Mouse (Mus musculus): ENCODE results near the gene Vmn1r3.
"Not testable (repeated sequence)": the region's sequence is repeated elsewhere in the genome, so short reads cannot be mapped to it uniquely, and the experiment has no call there.

Vmn1r3 gene

GRCm38 (mm10) chr4:3185258-3185657, at the start of gene Vmn1r3:
Vmn1r3 (minus strand) TSS chr4:3185358.
- DNase-seq (ENCODE audit: low read depth, low spot score) = not testable (repeated sequence)

- DNase-seq (ENCODE audit: low read depth, low spot score) = no peak
Observed at GRCm38 (mm10) chr4:3232053-3232452, 46.9 kb upstream of the Vmn1r3 start.

GRCm38 (mm10) chr4:3230908-3231684, 45.9 kb upstream of the Vmn1r3 start:
- DNase-seq (ENCODE audit: low read depth, low spot score) = no peak

- no peak for DNase-seq (ENCODE audit: low read depth, low spot score)
Observed at GRCm38 (mm10) chr4:3229532-3229931, 44.4 kb upstream of the Vmn1r3 start.

GRCm38 (mm10) chr4:3228476-3228875, 43.3 kb upstream of the Vmn1r3 start:
- DNase-seq (ENCODE audit: low read depth, low spot score) = no peak

- no peak for DNase-seq (ENCODE audit: low read depth, low spot score)
Observed at GRCm38 (mm10) chr4:3227751-3228150, 42.6 kb upstream of the Vmn1r3 start.

- DNase-seq (ENCODE audit: low read depth, low spot score) = no peak
Observed at GRCm38 (mm10) chr4:3226488-3226887, 41.3 kb upstream of the Vmn1r3 start.

- DNase-seq (ENCODE audit: low read depth, low spot score) = not testable (repeated sequence)
Observed at GRCm38 (mm10) chr4:3225416-3225815, 40.3 kb upstream of the Vmn1r3 start.

GRCm38 (mm10) chr4:3224848-3225247, 39.7 kb upstream of the Vmn1r3 start:
- DNase-seq (ENCODE audit: low read depth, low spot score) = not testable (repeated sequence)

GRCm38 (mm10) chr4:3223483-3224209, 38.5 kb upstream of the Vmn1r3 start:
- DNase-seq (ENCODE audit: low read depth, low spot score) = not testable (repeated sequence)

- not testable (repeated sequence) for DNase-seq (ENCODE audit: low read depth, low spot score)
Observed at GRCm38 (mm10) chr4:3216382-3216781, 31.2 kb upstream of the Vmn1r3 start.

GRCm38 (mm10) chr4:3213349-3213748, 28.2 kb upstream of the Vmn1r3 start:
- not testable (repeated sequence) for DNase-seq (ENCODE audit: low read depth, low spot score)

GRCm38 (mm10) chr4:3209643-3210217, 24.6 kb upstream of the Vmn1r3 start:
- DNase-seq (ENCODE audit: low read depth, low spot score) = not testable (repeated sequence)

GRCm38 (mm10) chr4:3176746-3177490, 8.2 kb downstream of the Vmn1r3 start:
- not testable (repeated sequence) for DNase-seq (ENCODE audit: low read depth, low spot score)

- not testable (repeated sequence) for DNase-seq (ENCODE audit: low read depth, low spot score)
Observed at GRCm38 (mm10) chr4:3176195-3176594, 9.0 kb downstream of the Vmn1r3 start.

- not testable (repeated sequence) for DNase-seq (ENCODE audit: low read depth, low spot score)
Observed at GRCm38 (mm10) chr4:3175756-3176155, 9.4 kb downstream of the Vmn1r3 start.

- DNase-seq (ENCODE audit: low read depth, low spot score) = not testable (repeated sequence)
Observed at GRCm38 (mm10) chr4:3174586-3174985, 10.6 kb downstream of the Vmn1r3 start.

GRCm38 (mm10) chr4:3167020-3167419, 18.1 kb downstream of the Vmn1r3 start, which contains the start of gene Vmn1r2:
Vmn1r2 (plus strand) TSS chr4:3167320.
- DNase-seq (ENCODE audit: low read depth, low spot score) = not testable (repeated sequence)

GRCm38 (mm10) chr4:3165046-3165445, 20.1 kb downstream of the Vmn1r3 start:
- no peak for DNase-seq (ENCODE audit: low read depth, low spot score)

GRCm38 (mm10) chr4:3164429-3164828, 20.7 kb downstream of the Vmn1r3 start:
- DNase-seq (ENCODE audit: low read depth, low spot score) = not testable (repeated sequence)

- DNase-seq (ENCODE audit: low read depth, low spot score) = not testable (repeated sequence)
Observed at GRCm38 (mm10) chr4:3153320-3153719, 31.8 kb downstream of the Vmn1r3 start.

Data from A20 (cell line).